Mouse (Mus musculus) lung, postnatal 36 days (tissue): ENCODE data around the gene Erf.

ENCODE experiments used
- DNase-seq: peaks from one replicate; pipeline ENCODE4 v3.0.0; 2022; ENCODE audit warnings: mixed read lengths

The Erf gene

GRCm38 (mm10) chr7:25279861-25280791 lies 29.6 kb upstream of the Erf start:
- DNase-seq = peak; percentile 76

GRCm38 (mm10) chr7:25279076-25279860 lies 28.7 kb upstream of the Erf start:
- DNase-seq = peak; percentile 92

GRCm38 (mm10) chr7:25278341-25279075 lies 27.9 kb upstream of the Erf start:
- DNase-seq = peak; percentile 91

- no peak for DNase-seq
Measured at GRCm38 (mm10) chr7:25277998-25278340, 27.4 kb upstream of the Erf start.

GRCm38 (mm10) chr7:25277405-25277804 lies 26.8 kb upstream of the Erf start:
- DNase-seq = no peak

GRCm38 (mm10) chr7:25275555-25276298 lies 25.2 kb upstream of the Erf start:
- DNase-seq = no peak

GRCm38 (mm10) chr7:25274996-25275395 lies 24.4 kb upstream of the Erf start:
- DNase-seq = no peak

- no peak for DNase-seq
Measured at GRCm38 (mm10) chr7:25274571-25274970, 24.0 kb upstream of the Erf start.

- no peak for DNase-seq
Measured at GRCm38 (mm10) chr7:25273259-25274241, 23.0 kb upstream of the Erf start.

- no peak for DNase-seq
Measured at GRCm38 (mm10) chr7:25272445-25273258, 22.1 kb upstream of the Erf start.

- no peak for DNase-seq
Measured at GRCm38 (mm10) chr7:25271651-25272444, 21.3 kb upstream of the Erf start.

GRCm38 (mm10) chr7:25270652-25271633 lies 20.4 kb upstream of the Erf start:
- DNase-seq = no peak

- DNase-seq = no peak
Measured at GRCm38 (mm10) chr7:25269545-25270271, 19.1 kb upstream of the Erf start.

- DNase-seq = no peak
Measured at GRCm38 (mm10) chr7:25269029-25269428, 18.5 kb upstream of the Erf start.

- no peak for DNase-seq
Measured at GRCm38 (mm10) chr7:25268588-25268987, 18.0 kb upstream of the Erf start.

GRCm38 (mm10) chr7:25267751-25268463 lies 17.3 kb upstream of the Erf start:
- DNase-seq = peak; percentile 100

GRCm38 (mm10) chr7:25267301-25267750 lies 16.8 kb upstream of the Erf start, which contains the start of gene Cic:
Gene Cic, plus strand, starts transcription at chr7:25267704.
- DNase-seq = peak; percentile 100
